Mouse (Mus musculus): ENCODE results near the gene Pigyl. TPM values are rescaled to one million over a fixed set of nuclear protein-coding genes. Genes with fewer than 3 reads are reported as not detected.

The Pigyl gene
- polyA plus RNA-seq, 1 experiment: 150 TPM

DNA sequence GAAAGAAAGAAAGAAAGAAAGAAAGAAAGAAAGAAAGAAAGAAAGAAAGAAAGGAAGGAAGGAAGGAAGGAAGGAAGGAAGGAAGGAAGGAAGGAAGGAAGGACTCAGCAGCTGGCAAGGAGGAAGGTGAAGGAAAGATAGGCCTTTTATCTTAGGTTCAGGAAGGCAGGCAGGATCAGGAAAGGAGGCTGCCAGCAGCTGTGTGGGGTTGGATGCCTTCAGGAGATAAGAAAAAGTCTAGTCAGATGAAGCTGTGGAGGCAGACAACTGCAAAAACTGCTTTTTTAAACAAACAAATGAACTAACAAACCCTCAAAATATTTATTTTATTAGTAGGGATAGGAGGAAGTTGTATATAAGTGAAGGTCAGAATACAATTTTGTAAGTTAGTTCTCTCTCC lies 35.1 kb upstream of the Pigyl start:
- Histone ChIP-seq H3K4me1 (ENCODE audit: control insufficient read depth, insufficient read depth, low read length) (peaks cover 4% of the 10 kb centered on the region; the same call in 1 of the 2 replicates), H3K4me3 (replicated peaks; ENCODE audit: insufficient read depth, low read depth, low read length) (no peak overlapping the region), H3K27me3 (ENCODE audit: control insufficient read depth, insufficient read depth, low read length) (no peaks in the 10 kb centered on the region), H3K27ac (ENCODE audit: insufficient read depth, low read length) (no peak overlapping the region)
- TF ChIP-seq POLR2A (IDR thresholded peaks at IDR 0.05; ENCODE audit: borderline replicate concordance, insufficient read depth, low read length): no peak
- TF ChIP-seq CTCF (IDR thresholded peaks at IDR 0.05; ENCODE audit: borderline replicate concordance, insufficient read depth, low read depth, low read length): no peak
- no peak for DNase-seq

DNA sequence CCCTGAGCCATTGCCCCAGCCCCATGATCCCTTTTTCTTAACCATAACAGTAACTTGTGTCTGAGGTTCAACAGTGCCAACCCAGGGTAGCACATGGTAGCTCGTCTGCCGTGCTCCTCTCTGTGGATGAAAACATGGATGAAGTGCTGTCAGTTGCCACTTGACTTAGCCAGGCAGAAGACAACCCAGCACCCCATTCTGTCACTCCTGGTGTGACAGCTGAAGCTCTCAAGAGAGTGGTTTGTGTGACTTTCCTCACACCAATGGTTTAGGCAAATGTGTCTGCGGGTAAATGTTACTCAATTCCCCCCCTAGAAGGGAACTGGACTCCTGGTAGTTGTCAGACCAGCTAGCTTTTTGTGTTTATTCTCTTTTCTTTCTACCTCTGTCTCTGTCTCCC lies 34.6 kb upstream of the Pigyl start:
- 55% methylated on average over 3 of the region's 3 CpGs for WGBS
- Histone ChIP-seq H3K4me1 (ENCODE audit: control insufficient read depth, insufficient read depth, low read length) (peaks cover 4% of the 10 kb centered on the region; the same call in 1 of the 2 replicates), H3K4me3 (replicated peaks; ENCODE audit: insufficient read depth, low read depth, low read length) (no peak overlapping the region), H3K27me3 (ENCODE audit: control insufficient read depth, insufficient read depth, low read length) (no peaks in the 10 kb centered on the region), H3K27ac (ENCODE audit: insufficient read depth, low read length) (no peak overlapping the region)
- no peak for DNase-seq
- no peak for TF ChIP-seq CTCF (IDR thresholded peaks at IDR 0.05; ENCODE audit: borderline replicate concordance, insufficient read depth, low read depth, low read length)
- TF ChIP-seq POLR2A (IDR thresholded peaks at IDR 0.05; ENCODE audit: borderline replicate concordance, insufficient read depth, low read length): no peak

- no peaks in the 10 kb centered on the region for H3K27me3 ChIP-seq (ENCODE audit: control insufficient read depth, insufficient read depth, low read length)
- H3K27ac ChIP-seq (ENCODE audit: insufficient read depth, low read length): no peak overlapping the region
- no peaks in the 10 kb centered on the region for H3K4me1 ChIP-seq (ENCODE audit: control insufficient read depth, insufficient read depth, low read length)
- TF ChIP-seq CTCF (IDR thresholded peaks at IDR 0.05; ENCODE audit: borderline replicate concordance, insufficient read depth, low read depth, low read length) (no peak), POLR2A (IDR thresholded peaks at IDR 0.05; ENCODE audit: borderline replicate concordance, insufficient read depth, low read length) (no peak)
- DNase-seq: no peak
- H3K4me3 ChIP-seq (replicated peaks; ENCODE audit: insufficient read depth, low read depth, low read length): no peak overlapping the region
- WGBS: 83% methylated on average over 7 of the region's 7 CpGs
Observed at GRCm38 (mm10) chr9:22123069-22123609, 33.5 kb upstream of the Pigyl start.

GRCm38 (mm10) chr9:22124169-22124568 lies 32.5 kb upstream of the Pigyl start:
- Histone ChIP-seq H3K27ac (ENCODE audit: insufficient read depth, low read length) (no peak overlapping the region), H3K27me3 (ENCODE audit: control insufficient read depth, insufficient read depth, low read length) (no peaks in the 10 kb centered on the region), H3K4me1 (ENCODE audit: control insufficient read depth, insufficient read depth, low read length) (no peaks in the 10 kb centered on the region), H3K4me3 (replicated peaks; ENCODE audit: insufficient read depth, low read depth, low read length) (no peak overlapping the region)
- TF ChIP-seq CTCF (IDR thresholded peaks at IDR 0.05; ENCODE audit: borderline replicate concordance, insufficient read depth, low read depth, low read length): no peak
- no peak for TF ChIP-seq POLR2A (IDR thresholded peaks at IDR 0.05; ENCODE audit: borderline replicate concordance, insufficient read depth, low read length)
- 90% methylated on average over 3 of the region's 3 CpGs for WGBS
- DNase-seq: no peak

DNA sequence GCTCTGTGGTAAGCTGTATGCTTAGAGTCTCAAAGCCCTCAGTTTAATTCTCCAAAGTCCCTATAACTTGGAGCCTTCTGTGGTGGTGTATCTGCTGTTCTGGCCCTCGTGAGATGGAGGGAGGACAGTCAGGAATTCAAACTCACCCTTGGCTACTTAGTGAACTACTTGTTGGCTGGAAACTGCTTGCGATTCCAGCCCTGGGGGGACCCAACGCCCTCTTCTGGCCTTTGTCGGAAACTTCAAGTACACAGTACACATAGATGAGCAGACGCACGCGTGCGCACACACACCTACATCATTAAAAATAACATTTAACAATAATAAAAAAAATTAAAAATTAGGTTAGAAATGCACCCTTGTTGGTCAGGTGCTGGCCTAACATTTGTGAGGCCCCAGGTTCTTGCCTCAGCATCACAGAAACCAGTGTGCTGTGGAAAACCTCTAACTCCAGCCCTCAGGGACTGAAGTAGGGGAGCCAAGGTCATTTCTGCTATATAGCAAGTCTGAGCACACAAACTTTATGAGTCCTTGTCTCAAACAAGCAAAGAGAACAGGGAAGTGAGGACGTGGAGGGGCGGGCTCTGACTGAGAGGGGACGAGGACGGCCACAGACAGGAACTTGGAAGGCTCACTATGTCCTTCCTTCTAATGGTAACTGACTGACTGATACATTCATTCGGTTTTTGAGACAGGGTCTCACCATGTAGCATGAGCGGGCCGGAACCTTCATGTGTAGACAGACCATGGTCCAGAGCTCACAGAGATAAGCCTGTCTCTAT lies 31.2 kb upstream of the Pigyl start:
- Histone ChIP-seq H3K4me1 (ENCODE audit: control insufficient read depth, insufficient read depth, low read length) (no peaks in the 10 kb centered on the region), H3K27me3 (ENCODE audit: control insufficient read depth, insufficient read depth, low read length) (no peaks in the 10 kb centered on the region), H3K27ac (ENCODE audit: insufficient read depth, low read length) (no peak overlapping the region), H3K4me3 (replicated peaks; ENCODE audit: insufficient read depth, low read depth, low read length) (no peak overlapping the region)
- no peak for DNase-seq
- 92% methylated on average over 15 of the region's 15 CpGs for WGBS
- TF ChIP-seq POLR2A (IDR thresholded peaks at IDR 0.05; ENCODE audit: borderline replicate concordance, insufficient read depth, low read length) (no peak), CTCF (IDR thresholded peaks at IDR 0.05; ENCODE audit: borderline replicate concordance, insufficient read depth, low read depth, low read length) (no peak)

GRCm38 (mm10) chr9:22131226-22131981 lies 25.2 kb upstream of the Pigyl start:
- TF ChIP-seq POLR2A (IDR thresholded peaks at IDR 0.05; ENCODE audit: borderline replicate concordance, insufficient read depth, low read length) (no peak), CTCF (IDR thresholded peaks at IDR 0.05; ENCODE audit: borderline replicate concordance, insufficient read depth, low read depth, low read length) (no peak)
- Histone ChIP-seq H3K4me1 (ENCODE audit: control insufficient read depth, insufficient read depth, low read length) (no peaks in the 10 kb centered on the region), H3K4me3 (replicated peaks; ENCODE audit: insufficient read depth, low read depth, low read length) (no peak overlapping the region), H3K27me3 (ENCODE audit: control insufficient read depth, insufficient read depth, low read length) (no peaks in the 10 kb centered on the region), H3K27ac (ENCODE audit: insufficient read depth, low read length) (no peak overlapping the region)
- WGBS: 10% methylated on average over 35 of the region's 35 CpGs
- no peak for DNase-seq

GRCm38 (mm10) chr9:22132220-22132619 lies 24.4 kb upstream of the Pigyl start:
- no peak overlapping the region for H3K27ac ChIP-seq (ENCODE audit: insufficient read depth, low read length)
- DNase-seq: no peak
- no peaks in the 10 kb centered on the region for H3K4me1 ChIP-seq (ENCODE audit: control insufficient read depth, insufficient read depth, low read length)
- WGBS: 76% methylated on average over 11 of the region's 11 CpGs
- TF ChIP-seq POLR2A (IDR thresholded peaks at IDR 0.05; ENCODE audit: borderline replicate concordance, insufficient read depth, low read length) (no peak), CTCF (IDR thresholded peaks at IDR 0.05; ENCODE audit: borderline replicate concordance, insufficient read depth, low read depth, low read length) (no peak)
- H3K4me3 ChIP-seq (replicated peaks; ENCODE audit: insufficient read depth, low read depth, low read length): no peak overlapping the region
- no peaks in the 10 kb centered on the region for H3K27me3 ChIP-seq (ENCODE audit: control insufficient read depth, insufficient read depth, low read length)

Measured in cerebellum, adult 2 months (tissue).